Mouse (Mus musculus): ENCODE measurements at regions not wholly inside any gene's neighbourhood (a gene's known extent, or its start where the extent isn't known, plus 50 kb on each side); places are given as distances from the start of the nearest gene placed in this dataset.

GRCm38 (mm10) chr13:72947374-72948165 lies 312.7 kb upstream of the Irx4 start:
- Histone ChIP-seq H3K4me2 (replicated peaks) (no peak overlapping the region), H3K27me3 (no peaks in the 10 kb centered on the region), H3K9ac (no peak overlapping the region), H3K27ac (replicated peaks) (no peak overlapping the region), H3K4me1 (no peaks in the 10 kb centered on the region), H3K36me3 (no peaks in the 10 kb centered on the region), H3K9me3 (replicated peaks) (no peaks in the 10 kb centered on the region), H3K4me3 (replicated peaks) (no peak overlapping the region)
- 45% methylated on average over 7 of the region's 7 CpGs for WGBS
- ATAC-seq (ENCODE audit: insufficient number of reproducible peaks, low FRiP score, low TSS enrichment, low read depth) = no peak

DNA sequence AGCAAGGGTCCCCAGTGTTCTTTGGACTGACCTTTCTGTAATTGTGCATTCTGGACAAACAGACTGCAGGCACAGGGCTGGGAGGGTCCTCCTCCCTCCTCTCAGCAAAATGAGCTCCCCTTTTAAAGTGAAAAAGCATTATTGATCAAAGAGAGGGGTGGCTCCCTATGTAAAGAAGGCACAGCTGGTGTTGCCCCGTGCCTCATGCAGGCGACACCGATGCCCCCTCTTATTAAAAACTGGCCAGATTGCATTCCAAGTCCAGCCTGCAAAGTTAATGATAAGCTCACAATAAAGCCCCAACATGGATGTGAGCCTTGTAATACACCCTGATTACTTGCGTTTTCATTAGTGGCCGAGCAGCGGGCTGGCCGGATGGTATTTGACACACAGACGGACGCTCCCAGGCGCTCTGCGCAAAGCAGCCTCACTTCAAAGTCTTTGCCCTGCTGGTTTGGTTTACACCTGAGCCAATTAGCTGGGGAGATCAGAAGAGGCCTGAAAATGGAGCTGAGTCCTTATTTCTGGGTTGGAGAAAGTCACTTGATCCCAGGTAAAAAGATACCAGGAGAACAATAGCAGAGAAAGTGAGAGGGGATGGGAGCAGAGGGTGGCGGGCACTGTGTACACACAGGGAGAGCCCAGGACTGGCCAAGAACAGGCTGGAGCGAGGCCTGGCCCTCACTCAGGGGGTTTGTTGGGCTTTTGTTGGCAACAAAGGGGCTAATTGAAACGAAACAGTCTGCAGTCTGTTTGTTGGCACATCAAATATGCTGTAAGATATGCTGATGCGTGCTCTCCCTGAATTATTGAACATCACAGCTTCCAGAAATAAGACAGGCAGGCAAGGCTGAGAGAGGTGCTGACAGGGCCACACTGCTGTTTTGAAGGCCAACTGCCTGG lies 301.4 kb upstream of the Irx4 start:
- 33% methylated on average over 15 of the region's 15 CpGs for WGBS
- Histone ChIP-seq H3K27me3 (0 out of 2 replicates have a peak, but pooled peaks cover 4% of the 10 kb centered on the region), H3K27ac (replicated peaks) (no peak overlapping the region), H3K9me3 (replicated peaks) (no peaks in the 10 kb centered on the region), H3K36me3 (no peaks in the 10 kb centered on the region), H3K4me1 (no peaks in the 10 kb centered on the region), H3K4me3 (replicated peaks) (no peak overlapping the region), H3K4me2 (replicated peaks) (no peak overlapping the region), H3K9ac (no peak overlapping the region)
- no peak for ATAC-seq (ENCODE audit: insufficient number of reproducible peaks, low FRiP score, low TSS enrichment, low read depth)

- WGBS = 84% methylated on average over 3 of the region's 3 CpGs
- Histone ChIP-seq H3K4me1 (no peaks in the 10 kb centered on the region), H3K4me2 (replicated peaks) (no peak overlapping the region), H3K27me3 (0 out of 2 replicates have a peak, but pooled peaks cover 4% of the 10 kb centered on the region), H3K9me3 (replicated peaks) (no peaks in the 10 kb centered on the region), H3K4me3 (replicated peaks) (no peak overlapping the region), H3K9ac (no peak overlapping the region), H3K36me3 (no peaks in the 10 kb centered on the region), H3K27ac (replicated peaks) (no peak overlapping the region)
- no peak for ATAC-seq (ENCODE audit: insufficient number of reproducible peaks, low FRiP score, low TSS enrichment, low read depth)
Observed at GRCm38 (mm10) chr13:72961291-72961690, 299.0 kb upstream of the Irx4 start.

- H3K9ac ChIP-seq = no peak overlapping the region
- WGBS = 87% methylated on average over 4 of the region's 4 CpGs
- no peak for ATAC-seq (ENCODE audit: insufficient number of reproducible peaks, low FRiP score, low TSS enrichment, low read depth)
Observed at GRCm38 (mm10) chr13:72972165-72972564, 288.1 kb upstream of the Irx4 start.

GRCm38 (mm10) chr13:72972894-72973293 lies 287.4 kb upstream of the Irx4 start:
- ATAC-seq (ENCODE audit: insufficient number of reproducible peaks, low FRiP score, low TSS enrichment, low read depth) = no peak
- no peaks in the 10 kb centered on the region for H3K27me3 ChIP-seq
- H3K27ac ChIP-seq (replicated peaks) = no peak overlapping the region
- no peaks in the 10 kb centered on the region for H3K4me1 ChIP-seq
- no peaks in the 10 kb centered on the region for H3K36me3 ChIP-seq
- no peak overlapping the region for H3K4me3 ChIP-seq (replicated peaks)
- H3K4me2 ChIP-seq (replicated peaks) = no peak overlapping the region
- no peaks in the 10 kb centered on the region for H3K9me3 ChIP-seq (replicated peaks)
- WGBS = 32% methylated on average over 1 of the region's 1 CpGs
- H3K9ac ChIP-seq = no peak overlapping the region

More at GRCm38 (mm10) chr13:72972165-72972564, 288.1 kb upstream of the Irx4 start:
- no peaks in the 10 kb centered on the region for H3K9me3 ChIP-seq (replicated peaks)
- no peak overlapping the region for H3K4me2 ChIP-seq (replicated peaks)
- H3K4me3 ChIP-seq (replicated peaks) = no peak overlapping the region
- no peaks in the 10 kb centered on the region for H3K4me1 ChIP-seq
- H3K27me3 ChIP-seq = no peaks in the 10 kb centered on the region
- H3K36me3 ChIP-seq = no peaks in the 10 kb centered on the region
- no peak overlapping the region for H3K27ac ChIP-seq (replicated peaks)

- no peaks in the 10 kb centered on the region for H3K9me3 ChIP-seq (replicated peaks)
- no peaks in the 10 kb centered on the region for H3K36me3 ChIP-seq
- H3K4me2 ChIP-seq (replicated peaks) = no peak overlapping the region
- WGBS = 84% methylated on average over 6 of the region's 6 CpGs
- ATAC-seq (ENCODE audit: insufficient number of reproducible peaks, low FRiP score, low TSS enrichment, low read depth) = no peak
- H3K4me1 ChIP-seq = no peaks in the 10 kb centered on the region
- no peak overlapping the region for H3K9ac ChIP-seq
- H3K4me3 ChIP-seq (replicated peaks) = no peak overlapping the region
- no peak overlapping the region for H3K27ac ChIP-seq (replicated peaks)
- H3K27me3 ChIP-seq = no peaks in the 10 kb centered on the region
Observed at GRCm38 (mm10) chr13:72977213-72977612, 283.1 kb upstream of the Irx4 start.

DNA sequence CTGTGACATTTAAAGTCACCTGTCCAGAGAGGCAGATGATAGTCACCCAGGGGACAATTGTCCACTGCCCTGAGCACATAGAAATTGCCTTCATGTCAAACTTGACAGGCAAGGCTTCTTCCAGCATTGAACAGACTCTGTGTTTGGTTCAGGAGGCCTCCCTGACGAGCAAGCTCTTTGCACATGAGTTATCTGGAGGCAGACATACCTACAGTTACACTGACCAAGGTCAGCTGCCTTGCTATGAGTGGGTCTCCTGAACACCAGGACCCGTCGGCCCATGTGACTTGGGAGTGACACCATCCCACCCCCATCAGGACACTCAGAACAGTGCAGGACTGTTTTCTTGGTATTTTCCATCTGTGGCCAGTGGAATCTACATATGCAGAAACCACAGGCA lies 282.3 kb upstream of the Irx4 start:
- no peak for ATAC-seq (ENCODE audit: insufficient number of reproducible peaks, low FRiP score, low TSS enrichment, low read depth)
- WGBS = 69% methylated on average over 3 of the region's 3 CpGs
- H3K4me2 ChIP-seq (replicated peaks) = no peak overlapping the region
- no peaks in the 10 kb centered on the region for H3K36me3 ChIP-seq
- no peaks in the 10 kb centered on the region for H3K4me1 ChIP-seq
- no peak overlapping the region for H3K4me3 ChIP-seq (replicated peaks)
- no peaks in the 10 kb centered on the region for H3K27me3 ChIP-seq
- no peak overlapping the region for H3K27ac ChIP-seq (replicated peaks)
- H3K9me3 ChIP-seq (replicated peaks) = no peaks in the 10 kb centered on the region
- H3K9ac ChIP-seq = no peak overlapping the region

GRCm38 (mm10) chr13:72978966-72979365 lies 281.3 kb upstream of the Irx4 start:
- no peak overlapping the region for H3K4me2 ChIP-seq (replicated peaks)
- no peaks in the 10 kb centered on the region for H3K9me3 ChIP-seq (replicated peaks)
- H3K4me3 ChIP-seq (replicated peaks) = no peak overlapping the region
- ATAC-seq (ENCODE audit: insufficient number of reproducible peaks, low FRiP score, low TSS enrichment, low read depth) = no peak
- no peaks in the 10 kb centered on the region for H3K36me3 ChIP-seq
- no peak overlapping the region for H3K9ac ChIP-seq
- H3K4me1 ChIP-seq = no peaks in the 10 kb centered on the region
- no peak overlapping the region for H3K27ac ChIP-seq (replicated peaks)
- H3K27me3 ChIP-seq = no peaks in the 10 kb centered on the region

DNA sequence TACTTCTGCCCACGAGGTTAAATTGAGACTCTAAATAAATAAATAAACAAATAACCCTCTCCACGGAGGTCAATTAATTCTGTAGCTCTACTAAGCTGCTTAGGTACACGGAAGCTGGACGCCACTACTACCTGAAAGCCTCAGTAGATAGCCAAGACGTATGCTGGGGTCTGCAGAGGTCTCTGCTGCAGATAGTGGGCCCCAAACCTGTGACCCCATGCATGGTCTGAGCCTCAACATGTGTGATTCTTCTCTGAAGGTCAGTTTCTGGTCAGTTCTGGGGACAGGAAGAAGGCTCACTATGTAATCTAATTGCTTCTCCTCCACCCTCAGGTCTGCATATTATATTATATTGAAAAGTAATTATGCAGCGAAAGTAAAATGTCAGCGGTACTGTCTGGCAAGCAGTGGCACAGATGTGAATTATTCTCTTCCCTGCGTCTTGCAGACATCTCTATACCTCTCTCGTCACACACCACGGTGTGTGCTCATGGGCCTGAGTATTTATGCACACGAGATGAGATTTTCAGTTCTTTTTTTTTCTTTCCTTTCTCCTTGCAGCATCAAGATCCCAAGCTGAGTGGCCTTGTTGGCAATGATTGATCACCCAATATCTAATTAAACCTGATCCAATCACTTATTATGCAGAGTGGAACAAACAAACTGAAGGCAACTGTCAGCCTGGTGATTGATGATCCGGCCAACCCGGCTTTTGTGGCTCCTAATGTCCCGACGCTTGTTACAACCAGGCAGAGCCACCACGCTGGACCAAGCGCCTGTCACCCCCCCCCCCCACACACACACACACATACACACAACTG lies 267.5 kb upstream of the Irx4 start:
- 77% methylated on average over 17 of the region's 17 CpGs for WGBS
- Histone ChIP-seq H3K36me3 (no peaks in the 10 kb centered on the region), H3K9me3 (replicated peaks) (no peaks in the 10 kb centered on the region), H3K4me3 (replicated peaks) (no peak overlapping the region), H3K27me3 (no peaks in the 10 kb centered on the region), H3K27ac (replicated peaks) (no peak overlapping the region), H3K9ac (no peak overlapping the region), H3K4me1 (no peaks in the 10 kb centered on the region), H3K4me2 (replicated peaks) (no peak overlapping the region)
- ATAC-seq (ENCODE audit: insufficient number of reproducible peaks, low FRiP score, low TSS enrichment, low read depth) = no peak

DNA sequence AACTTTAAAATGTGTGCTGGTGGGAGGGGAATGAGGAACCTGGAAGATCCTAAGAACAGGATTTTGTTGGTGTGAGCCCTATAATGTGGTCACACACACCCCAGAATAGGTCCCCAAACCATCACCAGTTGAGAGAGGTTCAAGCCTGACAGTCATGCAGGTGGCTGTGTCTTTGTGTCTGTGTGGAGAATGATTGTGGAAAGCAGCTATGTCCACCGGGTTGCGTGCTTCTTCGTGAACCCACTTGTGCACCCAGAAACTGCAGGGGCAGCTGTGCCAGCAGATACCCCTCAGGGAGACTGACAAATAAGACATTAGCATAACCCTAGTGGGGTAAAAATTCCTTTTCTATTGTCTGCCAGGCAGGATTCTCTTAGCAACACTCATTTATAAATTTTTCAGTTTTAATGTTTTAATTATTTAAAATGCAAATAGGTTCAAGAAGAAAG lies 266.8 kb upstream of the Irx4 start:
- no peak overlapping the region for H3K9ac ChIP-seq
- whole genome bisulfite sequencing = 80% methylated on average over 3 of the region's 3 CpGs
- ATAC-seq (ENCODE audit: insufficient number of reproducible peaks, low FRiP score, low TSS enrichment, low read depth) = no peak

DNA sequence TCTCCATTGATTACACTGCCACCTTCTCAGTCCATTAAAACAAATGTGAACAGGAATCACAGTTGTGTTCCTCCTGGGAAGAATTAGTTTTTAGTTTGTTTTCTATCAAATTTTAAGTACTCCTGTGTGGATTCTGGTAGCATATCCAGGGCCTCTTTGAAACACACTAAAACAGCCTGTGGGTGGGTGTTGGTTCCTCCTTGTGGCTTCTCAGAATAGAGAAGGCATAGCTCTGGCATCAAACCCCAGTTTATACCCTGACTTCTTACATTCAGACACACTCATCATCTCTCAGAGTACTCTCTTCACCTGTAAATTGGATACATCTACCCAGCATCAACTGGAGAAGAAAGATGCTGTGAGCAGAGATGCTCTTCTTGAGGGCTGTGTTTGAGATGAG lies 265.7 kb upstream of the Irx4 start:
- Histone ChIP-seq H3K4me2 (replicated peaks) (no peak overlapping the region), H3K4me1 (no peaks in the 10 kb centered on the region), H3K9me3 (replicated peaks) (no peaks in the 10 kb centered on the region), H3K27me3 (no peaks in the 10 kb centered on the region), H3K4me3 (replicated peaks) (no peak overlapping the region), H3K9ac (no peak overlapping the region), H3K36me3 (no peaks in the 10 kb centered on the region), H3K27ac (replicated peaks) (no peak overlapping the region)
- ATAC-seq (ENCODE audit: insufficient number of reproducible peaks, low FRiP score, low TSS enrichment, low read depth) = no peak

More for the DNA sequence above, 266.8 kb upstream of the Irx4 start:
- H3K36me3 ChIP-seq = no peaks in the 10 kb centered on the region
- H3K27ac ChIP-seq (replicated peaks) = no peak overlapping the region
- H3K4me3 ChIP-seq (replicated peaks) = no peak overlapping the region
- H3K9me3 ChIP-seq (replicated peaks) = no peaks in the 10 kb centered on the region
- no peaks in the 10 kb centered on the region for H3K27me3 ChIP-seq
- no peaks in the 10 kb centered on the region for H3K4me1 ChIP-seq
- H3K4me2 ChIP-seq (replicated peaks) = no peak overlapping the region
